Mouse (Mus musculus) kidney, adult 2 months (tissue): ENCODE data around the gene Pds5a. TPM values are rescaled to one million over a fixed set of nuclear protein-coding genes. Genes with fewer than 3 reads are reported as not detected.

Experiments
- DNase-seq: peaks from one replicate; pipeline ENCODE4 v3.0.0; 2021
- H3K27ac ChIP-seq: fragments of 200-500 bp; 2 replicates; pipeline ENCODE4 v1.5.1; 2012; ENCODE audit warnings: low read depth, low read length, control low read depth, inconsistent platforms; ENCODE audit not compliant: insufficient read depth
- H3K27me3 ChIP-seq: fragments of 200-500 bp; replicated peaks from 2 replicates; pipeline ENCODE4 v1.6.1; 2012; ENCODE audit warnings: mild to moderate bottlenecking, moderate library complexity, low read length, inconsistent platforms; ENCODE audit not compliant: control insufficient read depth, insufficient read depth
- H3K36me3 ChIP-seq: fragments of 200-500 bp; 2 replicates; pipeline ENCODE4 v1.6.1; 2012; ENCODE audit warnings: mild to moderate bottlenecking, moderate library complexity, low read length, inconsistent platforms; ENCODE audit not compliant: control insufficient read depth, insufficient read depth
- H3K4me1 ChIP-seq: fragments of 200-500 bp; 2 replicates; pipeline ENCODE4 v1.6.1; 2011; ENCODE audit warnings: low read length; ENCODE audit not compliant: control insufficient read depth, insufficient read depth
- H3K4me3 ChIP-seq: fragments of 200-500 bp; 2 replicates; pipeline ENCODE4 v1.5.1; 2011; ENCODE audit warnings: mild to moderate bottlenecking, low read depth, low read length, control low read depth; ENCODE audit not compliant: insufficient read depth
- CTCF ChIP-seq: fragments of 200-500 bp; conservative IDR thresholded peaks from 2 replicates; pipeline ENCODE4 v1.5.1; 2011; ENCODE audit warnings: low read depth, mild to moderate bottlenecking, control low read depth, low read length, moderate library complexity, mixed read lengths; ENCODE audit not compliant: insufficient read depth, insufficient read length
- POLR2A ChIP-seq: fragments of 200-500 bp; IDR thresholded peaks from one replicate; pipeline ENCODE4 v1.6.1; 2011; ENCODE audit warnings: low read depth, low read length, control low read depth
- WGBS: fragments of 180-500 bp; shearing (Covaris S2); methylation state at CpG from one replicate; pipeline ENCODE4 v1.1.7; 2018; 5-methylcytosine and 5-hydroxymethylcytosine counted together
- polyA plus RNA-seq: library from polyadenylated mRNA; depleted of rRNA; stranded (reverse); fragments of >200 nt; gene quantifications from 2 replicates; pipeline ENCODE4 v1.2.3, GENCODE M21; 2012; rRNA removed

The Pds5a gene
- 14.4 and 17.3 TPM in 2 replicates for polyA plus RNA-seq

GRCm38 (mm10) chr5:65697836-65698758, at the start of gene Pds5a:
Gene Pds5a, minus strand, starts transcription at chr5:65698273.
- no peak for TF ChIP-seq POLR2A
- TF ChIP-seq CTCF = peak; percentile 40; the same call in 1 of the 2 replicates

GRCm38 (mm10) chr5:65746908-65747307, 48.8 kb upstream of the Pds5a start:
- DNase-seq = no peak
- WGBS = 80% methylated on average over 5 of the region's 5 CpGs
- TF ChIP-seq CTCF = no peak
- no peak for TF ChIP-seq POLR2A

More at GRCm38 (mm10) chr5:65697836-65698758, at the start of gene Pds5a:
- DNase-seq = peak; percentile 90
- Histone ChIP-seq H3K4me1 (peaks cover 6% of the 10 kb centered on the region; the same call in 1 of the 2 replicates), H3K27me3 (no peaks in the 10 kb centered on the region), H3K27ac (peak within 1 kb of the TSS; percentile 94), H3K36me3 (no peaks in the 10 kb centered on the region), H3K4me3 (peak within 1 kb of the TSS; percentile 86)
- WGBS = 8% methylated on average over 131 of the region's 140 CpGs

GRCm38 (mm10) chr5:65739366-65739765, 41.3 kb upstream of the Pds5a start:
- Histone ChIP-seq H3K27me3 (no peaks in the 10 kb centered on the region), H3K4me1 (no peaks in the 10 kb centered on the region), H3K36me3 (no peaks in the 10 kb centered on the region), H3K27ac (no peak overlapping the region), H3K4me3 (no peak overlapping the region)
- 90% methylated on average over 3 of the region's 3 CpGs for WGBS
- no peak for TF ChIP-seq CTCF
- no peak for DNase-seq

More at GRCm38 (mm10) chr5:65746908-65747307, 48.8 kb upstream of the Pds5a start:
- Histone ChIP-seq H3K4me3 (no peak overlapping the region), H3K4me1 (no peaks in the 10 kb centered on the region), H3K27me3 (no peaks in the 10 kb centered on the region), H3K36me3 (no peaks in the 10 kb centered on the region), H3K27ac (no peak overlapping the region)

- Histone ChIP-seq H3K4me3 (no peak overlapping the region), H3K27ac (no peak overlapping the region), H3K27me3 (no peaks in the 10 kb centered on the region), H3K4me1 (peaks cover 3% of the 10 kb centered on the region; the same call in 1 of the 2 replicates), H3K36me3 (no peaks in the 10 kb centered on the region)
- TF ChIP-seq CTCF (no peak), POLR2A (no peak)
- whole genome bisulfite sequencing = 71% methylated on average over 2 of the region's 2 CpGs
- no peak for DNase-seq
Observed at GRCm38 (mm10) chr5:65735601-65736000, 37.5 kb upstream of the Pds5a start.

GRCm38 (mm10) chr5:65731173-65732007, 33.3 kb upstream of the Pds5a start:
- no peak for TF ChIP-seq CTCF
- no peak for TF ChIP-seq POLR2A
- H3K27ac ChIP-seq = peak overlapping the region; percentile 91
- WGBS = 43% methylated on average over 9 of the region's 9 CpGs

GRCm38 (mm10) chr5:65724311-65725054, 26.4 kb upstream of the Pds5a start:
- H3K27me3 ChIP-seq = no peaks in the 10 kb centered on the region
- no peak for TF ChIP-seq POLR2A
- TF ChIP-seq CTCF = peak; percentile 43
- peak overlapping the region; percentile 60 for H3K4me3 ChIP-seq
- WGBS = 2% methylated on average over 23 of the region's 23 CpGs
- no peaks in the 10 kb centered on the region for H3K36me3 ChIP-seq
- H3K4me1 ChIP-seq = no peaks in the 10 kb centered on the region; the same call in 1 of the 2 replicates
- peak overlapping the region; percentile 80 for H3K27ac ChIP-seq
- DNase-seq = peak; percentile 84

More at GRCm38 (mm10) chr5:65731173-65732007, 33.3 kb upstream of the Pds5a start:
- Histone ChIP-seq H3K27me3 (no peaks in the 10 kb centered on the region), H3K4me1 (peaks cover 3% of the 10 kb centered on the region; the same call in 1 of the 2 replicates), H3K36me3 (no peaks in the 10 kb centered on the region), H3K4me3 (no peak overlapping the region)
- DNase-seq = peak; percentile 84
